In the genomic region with DNA sequence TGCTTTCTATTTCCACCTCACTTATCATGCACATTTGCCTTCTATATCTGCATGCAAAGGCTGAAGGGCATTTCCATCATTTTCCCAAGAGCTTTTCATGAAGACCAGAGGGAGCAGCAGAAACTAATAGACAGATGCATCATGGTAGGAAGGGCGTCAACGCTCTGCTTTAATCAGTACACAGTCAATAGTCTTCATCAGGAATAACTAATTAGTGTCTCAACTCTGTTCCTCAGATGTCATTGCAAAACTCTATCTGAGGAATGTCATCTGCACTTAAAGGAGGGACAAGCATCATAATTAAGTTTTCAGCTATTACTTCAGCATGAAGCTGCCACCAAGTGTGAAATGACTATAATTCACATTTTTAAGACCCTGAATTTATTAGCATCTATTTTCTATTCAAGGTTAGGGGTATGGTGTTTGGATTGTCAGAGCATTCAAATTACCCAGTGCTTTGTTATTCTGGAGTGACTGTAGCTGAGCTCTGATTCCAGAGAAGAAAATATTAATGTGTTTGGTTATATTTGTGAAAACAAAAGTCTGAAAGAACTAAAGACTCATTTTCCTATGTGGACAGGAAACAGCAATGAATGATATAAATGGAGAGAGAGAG, we compare ENCODE assay signal across 19 mouse cellular contexts.
DNase-seq lines count a peak whose midpoint lies in the region; ATAC-seq lines count a peak whose summit lies in the region.
"Had no signal": no experiment of that assay in that cellular context is flagged by ENCODE, and none has a peak within 500 bp of the region (broad histone marks: within the 10 kb centered on the region; RNA-seq: fewer than 3 reads in every experiment).

No protein-coding gene starts in this region.

- no peak for DNase-seq in forebrain, embryonic 11.5 days (ENCODE audit: low spot score)
- DNase-seq in forebrain, embryonic 14.5 days (ENCODE audit: low spot score) = peak; percentile 42
- no peak for DNase-seq in heart, postnatal 14 days
- DNase-seq: adrenal gland, adult 2 months; adrenal gland, postnatal 10 days; adrenal gland, postnatal 25 days; cerebellum, adult 11-12 months; cerebellum, adult 2 months; cerebellum, adult 9-10 months; cerebellum, postnatal 10 days; cerebellum, postnatal 25 days; embryo, embryonic 11 days had no signal

- H3K27me3 ChIP-seq in forebrain, embryonic 13.5 days = no peaks in the 10 kb centered on the region
- no peaks in the 10 kb centered on the region for H3K27me3 ChIP-seq in forebrain, embryonic 11.5 days (ENCODE audit: control insufficient read depth, insufficient read depth, low read length)
- no peaks in the 10 kb centered on the region for H3K27me3 ChIP-seq in forebrain, embryonic 14.5 days (replicated peaks; ENCODE audit: control insufficient read depth, insufficient read depth, low read length)
- no peaks in the 10 kb centered on the region for H3K27me3 ChIP-seq in forebrain, embryonic 16.5 days (replicated peaks; ENCODE audit: control insufficient read depth, insufficient read depth, low read length)
- no peaks in the 10 kb centered on the region for H3K27me3 ChIP-seq in intestine, embryonic 15.5 days (replicated peaks)
- H3K27me3 ChIP-seq in liver, embryonic 12.5 days (replicated peaks) = no peaks in the 10 kb centered on the region
- H3K27me3 ChIP-seq: embryonic facial prominence, embryonic 13.5 days; embryonic facial prominence, embryonic 15.5 days had no signal

- no peaks in the 10 kb centered on the region for H3K36me3 ChIP-seq in forebrain, embryonic 13.5 days (ENCODE audit: poor library complexity, severe bottlenecking)
- no peaks in the 10 kb centered on the region for H3K36me3 ChIP-seq in forebrain, embryonic 11.5 days (ENCODE audit: control insufficient read depth, insufficient read depth, low read length)
- no peaks in the 10 kb centered on the region for H3K36me3 ChIP-seq in forebrain, embryonic 14.5 days (ENCODE audit: control insufficient read depth, insufficient read depth, low read length)
- H3K36me3 ChIP-seq in forebrain, embryonic 16.5 days (ENCODE audit: control insufficient read depth, insufficient read depth) = no peaks in the 10 kb centered on the region
- H3K36me3 ChIP-seq in intestine, embryonic 15.5 days = no peaks in the 10 kb centered on the region
- H3K36me3 ChIP-seq in liver, embryonic 12.5 days = no peaks in the 10 kb centered on the region
- H3K36me3 ChIP-seq: embryonic facial prominence, embryonic 13.5 days; embryonic facial prominence, embryonic 15.5 days had no signal

- no peak overlapping the region for H3K9ac ChIP-seq in forebrain, embryonic 13.5 days
- no peak overlapping the region for H3K9ac ChIP-seq in forebrain, embryonic 11.5 days (ENCODE audit: low read length)
- H3K9ac ChIP-seq in forebrain, embryonic 14.5 days (ENCODE audit: low read length) = no peak overlapping the region
- no peak overlapping the region for H3K9ac ChIP-seq in forebrain, embryonic 16.5 days (replicated peaks; ENCODE audit: low read depth, low read length)
- no peak overlapping the region for H3K9ac ChIP-seq in intestine, embryonic 15.5 days
- H3K9ac ChIP-seq in liver, embryonic 12.5 days = no peak overlapping the region
- H3K9ac ChIP-seq: embryonic facial prominence, embryonic 13.5 days; embryonic facial prominence, embryonic 15.5 days had no signal

- no peak overlapping the region for H3K4me2 ChIP-seq in forebrain, embryonic 13.5 days
- H3K4me2 ChIP-seq in forebrain, embryonic 11.5 days (ENCODE audit: low read depth, low read length, severe bottlenecking) = no peak overlapping the region
- H3K4me2 ChIP-seq in forebrain, embryonic 14.5 days (ENCODE audit: low read length) = no peak overlapping the region
- H3K4me2 ChIP-seq in forebrain, embryonic 16.5 days (ENCODE audit: low read length) = no peak overlapping the region
- no peak overlapping the region for H3K4me2 ChIP-seq in intestine, embryonic 15.5 days (replicated peaks)
- H3K4me2 ChIP-seq in liver, embryonic 12.5 days = no peak overlapping the region
- H3K4me2 ChIP-seq: embryonic facial prominence, embryonic 13.5 days; embryonic facial prominence, embryonic 15.5 days had no signal

- intact Hi-C loops in heart, postnatal 14 days (cut with DNase I) = no loop called here

- peak overlapping the region; percentile 12; the same call in 1 of the 2 replicates for H3K27ac ChIP-seq in forebrain, embryonic 13.5 days
- H3K27ac ChIP-seq in forebrain, embryonic 11.5 days (ENCODE audit: low read depth, low read length) = no peak overlapping the region
- no peak overlapping the region for H3K27ac ChIP-seq in forebrain, embryonic 14.5 days (ENCODE audit: low read depth, low read length)
- no peak overlapping the region for H3K27ac ChIP-seq in forebrain, embryonic 16.5 days (ENCODE audit: low read length)
- H3K27ac ChIP-seq in intestine, embryonic 15.5 days = no peak overlapping the region
- H3K27ac ChIP-seq in liver, embryonic 12.5 days = no peak overlapping the region
- H3K27ac ChIP-seq: embryonic facial prominence, embryonic 13.5 days; embryonic facial prominence, embryonic 15.5 days had no signal

- peak; percentile 77 for ATAC-seq in forebrain, embryonic 13.5 days
- ATAC-seq in forebrain, embryonic 11.5 days (replicated peaks; ENCODE audit: low FRiP score) = no peak
- peak; percentile 56 for ATAC-seq in forebrain, embryonic 14.5 days
- ATAC-seq in forebrain, embryonic 16.5 days = peak; percentile 82
- no peak for ATAC-seq in intestine, embryonic 15.5 days
- no peak for ATAC-seq in liver, embryonic 12.5 days

- no peak overlapping the region for H3K4me3 ChIP-seq in forebrain, embryonic 13.5 days
- no peak overlapping the region for H3K4me3 ChIP-seq in forebrain, embryonic 11.5 days (ENCODE audit: low read depth, low read length)
- H3K4me3 ChIP-seq in forebrain, embryonic 14.5 days (ENCODE audit: low read depth, low read length) = no peak overlapping the region
- H3K4me3 ChIP-seq in forebrain, embryonic 16.5 days (replicated peaks; ENCODE audit: low read length) = no peak overlapping the region
- no peak overlapping the region for H3K4me3 ChIP-seq in intestine, embryonic 15.5 days (replicated peaks)
- no peak overlapping the region for H3K4me3 ChIP-seq in liver, embryonic 12.5 days
- H3K4me3 ChIP-seq: embryonic facial prominence, embryonic 13.5 days; embryonic facial prominence, embryonic 15.5 days; erythroblast, embryonic 14.5 days had no signal

- no peaks in the 10 kb centered on the region for H3K4me1 ChIP-seq in forebrain, embryonic 13.5 days
- H3K4me1 ChIP-seq in forebrain, embryonic 11.5 days (replicated peaks; ENCODE audit: control insufficient read depth, insufficient read depth, low read length) = no peaks in the 10 kb centered on the region
- H3K4me1 ChIP-seq in forebrain, embryonic 14.5 days (ENCODE audit: control insufficient read depth, insufficient read depth, low read length) = no peaks in the 10 kb centered on the region
- no peaks in the 10 kb centered on the region; the same call in 1 of the 2 replicates for H3K4me1 ChIP-seq in forebrain, embryonic 16.5 days (replicated peaks; ENCODE audit: control insufficient read depth, insufficient read depth, low read length)
- H3K4me1 ChIP-seq in intestine, embryonic 15.5 days (replicated peaks) = no peaks in the 10 kb centered on the region
- H3K4me1 ChIP-seq in liver, embryonic 12.5 days = no peaks in the 10 kb centered on the region
- H3K4me1 ChIP-seq: embryonic facial prominence, embryonic 13.5 days; embryonic facial prominence, embryonic 15.5 days had no signal

- no peaks in the 10 kb centered on the region for H3K9me3 ChIP-seq in forebrain, embryonic 13.5 days (replicated peaks)
- H3K9me3 ChIP-seq in forebrain, embryonic 11.5 days (ENCODE audit: control insufficient read depth, low read length) = no peaks in the 10 kb centered on the region
- no peaks in the 10 kb centered on the region for H3K9me3 ChIP-seq in forebrain, embryonic 14.5 days (replicated peaks; ENCODE audit: control insufficient read depth, low read length)
- no peaks in the 10 kb centered on the region for H3K9me3 ChIP-seq in forebrain, embryonic 16.5 days (ENCODE audit: control insufficient read depth, low read length)
- no peaks in the 10 kb centered on the region for H3K9me3 ChIP-seq in intestine, embryonic 15.5 days
- no peaks in the 10 kb centered on the region for H3K9me3 ChIP-seq in liver, embryonic 12.5 days (replicated peaks)
- H3K9me3 ChIP-seq: embryonic facial prominence, embryonic 13.5 days; embryonic facial prominence, embryonic 15.5 days had no signal

- WGBS in forebrain, embryonic 13.5 days = 63% methylated on average over 2 of the region's 2 CpGs
- 85% methylated on average over 2 of the region's 2 CpGs for WGBS in forebrain, embryonic 11.5 days
- WGBS in forebrain, embryonic 14.5 days = 74% methylated on average over 2 of the region's 2 CpGs
- 52% methylated on average over 2 of the region's 2 CpGs for WGBS in forebrain, embryonic 16.5 days
- 98% methylated on average over 2 of the region's 2 CpGs for WGBS in intestine, embryonic 15.5 days
- 74% methylated on average over 2 of the region's 2 CpGs for WGBS in liver, embryonic 12.5 days (ENCODE audit: insufficient replicate concordance)

Comparison
In these comparisons a context has a peak if more than half of its experiments do, and no peak if none do; other contexts are left out.
1. ATAC-seq: peak in forebrain, embryonic 13.5 days (single experiment), forebrain, embryonic 14.5 days (single experiment) and forebrain, embryonic 16.5 days (single experiment); none in forebrain, embryonic 11.5 days (single experiment), intestine, embryonic 15.5 days (single experiment) and liver, embryonic 12.5 days (single experiment).